ENCODE assay signal across 26 mouse cellular contexts in the genomic region with DNA sequence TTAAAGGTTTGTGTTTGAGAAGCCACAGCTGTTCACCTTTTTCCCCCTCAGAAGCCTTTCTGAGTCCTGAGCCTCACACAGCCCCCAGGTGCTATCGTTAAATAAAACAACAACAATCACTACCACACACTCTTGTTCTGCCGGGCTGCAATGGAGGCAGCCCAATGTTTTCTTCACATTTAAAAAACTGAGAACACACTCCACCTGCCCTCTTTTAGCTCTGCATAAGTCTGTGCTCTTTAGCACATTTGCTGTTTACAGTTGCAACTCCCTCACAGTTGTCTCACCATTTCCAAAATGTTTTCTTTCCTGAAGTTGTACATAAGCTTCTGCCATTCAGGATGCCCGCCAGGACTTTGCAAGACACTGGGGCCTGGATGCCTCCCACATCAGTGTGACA. TPM values are rescaled to one million over a fixed set of nuclear protein-coding genes. Genes with fewer than 3 reads are reported as not detected.
DNase-seq lines count a peak whose midpoint lies in the region; ATAC-seq lines count a peak whose summit lies in the region.
"Had no signal": no experiment of that assay in that cellular context is flagged by ENCODE, and none has a peak within 500 bp of the region (broad histone marks: within the 10 kb centered on the region; RNA-seq: fewer than 3 reads in every experiment).

No protein-coding gene starts in this region.

- peak; percentile 55; the same call in 1 of the 2 replicates for ATAC-seq in forebrain, embryonic 13.5 days
- ATAC-seq in forebrain, embryonic 11.5 days (replicated peaks; ENCODE audit: low FRiP score): no peak
- peak; percentile 44; the same call in 1 of the 2 replicates for ATAC-seq in forebrain, embryonic 15.5 days (replicated peaks)
- peak; percentile 80 for ATAC-seq in forebrain, embryonic 16.5 days
- ATAC-seq: activated CD4-positive, CD25-positive, alpha-beta regulatory T cell, adult 4 months; CD4-positive, CD25-positive, alpha-beta regulatory T cell, adult 4 months; Patski had no signal

- no peak overlapping the region for H3K4me3 ChIP-seq in forebrain, embryonic 13.5 days
- no peak overlapping the region for H3K4me3 ChIP-seq in forebrain, embryonic 11.5 days (ENCODE audit: low read depth, low read length)
- no peak overlapping the region for H3K4me3 ChIP-seq in forebrain, embryonic 15.5 days
- no peak overlapping the region for H3K4me3 ChIP-seq in forebrain, embryonic 10.5 days
- H3K4me3 ChIP-seq in forebrain, embryonic 16.5 days (replicated peaks; ENCODE audit: low read length): no peak overlapping the region
- H3K4me3 ChIP-seq: embryonic facial prominence, embryonic 13.5 days; embryonic facial prominence, embryonic 15.5 days; erythroblast, embryonic 14.5 days had no signal

- no peaks in the 10 kb centered on the region for H3K27me3 ChIP-seq in forebrain, embryonic 13.5 days
- H3K27me3 ChIP-seq in forebrain, embryonic 11.5 days (ENCODE audit: control insufficient read depth, insufficient read depth, low read length): no peaks in the 10 kb centered on the region
- H3K27me3 ChIP-seq in forebrain, embryonic 15.5 days: no peaks in the 10 kb centered on the region
- peaks cover 45% of the 10 kb centered on the region for H3K27me3 ChIP-seq in forebrain, embryonic 10.5 days (ENCODE audit: poor library complexity, severe bottlenecking)
- H3K27me3 ChIP-seq in forebrain, embryonic 16.5 days (replicated peaks; ENCODE audit: control insufficient read depth, insufficient read depth, low read length): 0 out of 2 replicates have a peak, but pooled peaks cover 3% of the 10 kb centered on the region
- H3K27me3 ChIP-seq: CH12.LX had no signal

- 31% methylated on average over 3 of the region's 3 CpGs for WGBS in forebrain, embryonic 13.5 days
- WGBS in forebrain, embryonic 11.5 days: 51% methylated on average over 3 of the region's 3 CpGs
- WGBS in forebrain, embryonic 15.5 days: 25% methylated on average over 3 of the region's 3 CpGs
- 38% methylated on average over 3 of the region's 3 CpGs for WGBS in forebrain, embryonic 10.5 days
- 31% methylated on average over 3 of the region's 3 CpGs for WGBS in forebrain, embryonic 16.5 days

- peaks cover 9% of the 10 kb centered on the region; the same call in 1 of the 2 replicates for H3K4me1 ChIP-seq in forebrain, embryonic 13.5 days
- no peaks in the 10 kb centered on the region for H3K4me1 ChIP-seq in forebrain, embryonic 11.5 days (replicated peaks; ENCODE audit: control insufficient read depth, insufficient read depth, low read length)
- H3K4me1 ChIP-seq in forebrain, embryonic 15.5 days: no peaks in the 10 kb centered on the region
- peaks cover 23% of the 10 kb centered on the region for H3K4me1 ChIP-seq in forebrain, embryonic 10.5 days
- peaks cover 2% of the 10 kb centered on the region; the same call in 1 of the 2 replicates for H3K4me1 ChIP-seq in forebrain, embryonic 16.5 days (replicated peaks; ENCODE audit: control insufficient read depth, insufficient read depth, low read length)
- H3K4me1 ChIP-seq: embryonic facial prominence, embryonic 13.5 days; embryonic facial prominence, embryonic 15.5 days had no signal

- no peaks in the 10 kb centered on the region for H3K36me3 ChIP-seq in forebrain, embryonic 13.5 days (ENCODE audit: poor library complexity, severe bottlenecking)
- no peaks in the 10 kb centered on the region for H3K36me3 ChIP-seq in forebrain, embryonic 11.5 days (ENCODE audit: control insufficient read depth, insufficient read depth, low read length)
- no peaks in the 10 kb centered on the region for H3K36me3 ChIP-seq in forebrain, embryonic 15.5 days
- no peaks in the 10 kb centered on the region for H3K36me3 ChIP-seq in forebrain, embryonic 10.5 days (replicated peaks)
- H3K36me3 ChIP-seq in forebrain, embryonic 16.5 days (ENCODE audit: control insufficient read depth, insufficient read depth): no peaks in the 10 kb centered on the region
- H3K36me3 ChIP-seq: embryonic facial prominence, embryonic 13.5 days; embryonic facial prominence, embryonic 15.5 days; G1E had no signal

- H3K27ac ChIP-seq in forebrain, embryonic 13.5 days: no peak overlapping the region
- H3K27ac ChIP-seq in forebrain, embryonic 11.5 days (ENCODE audit: low read depth, low read length): no peak overlapping the region
- no peak overlapping the region for H3K27ac ChIP-seq in forebrain, embryonic 15.5 days (replicated peaks)
- H3K27ac ChIP-seq in forebrain, embryonic 10.5 days: no peak overlapping the region
- H3K27ac ChIP-seq in forebrain, embryonic 16.5 days (ENCODE audit: low read length): no peak overlapping the region
- H3K27ac ChIP-seq: embryonic facial prominence, embryonic 13.5 days; embryonic facial prominence, embryonic 15.5 days had no signal

- no peaks in the 10 kb centered on the region for H3K9me3 ChIP-seq in forebrain, embryonic 13.5 days (replicated peaks)
- H3K9me3 ChIP-seq in forebrain, embryonic 11.5 days (ENCODE audit: control insufficient read depth, low read length): no peaks in the 10 kb centered on the region
- no peaks in the 10 kb centered on the region for H3K9me3 ChIP-seq in forebrain, embryonic 15.5 days
- no peaks in the 10 kb centered on the region for H3K9me3 ChIP-seq in forebrain, embryonic 10.5 days
- H3K9me3 ChIP-seq in forebrain, embryonic 16.5 days (ENCODE audit: control insufficient read depth, low read length): no peaks in the 10 kb centered on the region
- H3K9me3 ChIP-seq: embryonic facial prominence, embryonic 13.5 days; embryonic facial prominence, embryonic 15.5 days; G1E had no signal

- H3K9ac ChIP-seq in forebrain, embryonic 13.5 days: no peak overlapping the region
- H3K9ac ChIP-seq in forebrain, embryonic 11.5 days (ENCODE audit: low read length): no peak overlapping the region
- H3K9ac ChIP-seq in forebrain, embryonic 15.5 days (replicated peaks): no peak overlapping the region
- no peak overlapping the region for H3K9ac ChIP-seq in forebrain, embryonic 16.5 days (replicated peaks; ENCODE audit: low read depth, low read length)
- H3K9ac ChIP-seq: embryonic facial prominence, embryonic 13.5 days; embryonic facial prominence, embryonic 15.5 days had no signal

- H3K4me2 ChIP-seq in forebrain, embryonic 13.5 days: no peak overlapping the region
- H3K4me2 ChIP-seq in forebrain, embryonic 11.5 days (ENCODE audit: low read depth, low read length, severe bottlenecking): no peak overlapping the region
- no peak overlapping the region for H3K4me2 ChIP-seq in forebrain, embryonic 15.5 days (replicated peaks)
- H3K4me2 ChIP-seq in forebrain, embryonic 16.5 days (ENCODE audit: low read length): no peak overlapping the region
- H3K4me2 ChIP-seq: embryonic facial prominence, embryonic 13.5 days; embryonic facial prominence, embryonic 15.5 days had no signal

- DNase-seq in forebrain, embryonic 11.5 days (ENCODE audit: low spot score): no peak
- DNase-seq in forebrain, embryonic 10.5 days (ENCODE audit: extremely low spot score, low spot score): no peak
- DNase-seq in adipocyte (ENCODE audit: low spot score): peak; percentile 25
- no peak for DNase-seq in urinary bladder, postnatal 10 days (ENCODE audit: low spot score)
- no peak for DNase-seq in kidney, adult 18-20 months
- DNase-seq: adrenal gland, adult 2 months; adrenal gland, postnatal 10 days; adrenal gland, postnatal 25 days; B cell, adult 2 months; cerebellum, adult 11-12 months; cerebellum, adult 8-10 months; cerebellum, adult 9-11 months; cerebellum, postnatal 14 days; cerebellum, postnatal 36 days; embryo, embryonic 11 days had no signal

RNA-seq across cellular contexts. Expression of gene Arx, which starts 10.6 kb away (rescaled TPM):
- 58.0 and 63.2 TPM in 2 replicates for polyA plus RNA-seq in forebrain, embryonic 13.5 days (2015; fragmentation: Nextera tagmentation; extraction: Ambion mirVana)
- 48.4 and 51.3 TPM in 2 replicates for polyA plus RNA-seq in forebrain, embryonic 11.5 days (2014; fragmentation: Nextera tagmentation; extraction: Ambion mirVana)
- polyA plus RNA-seq in forebrain, embryonic 15.5 days (2015; fragmentation: Nextera tagmentation; extraction: Ambion mirVana): 62.6 and 62.8 TPM in 2 replicates
- 22.1 and 24.6 TPM in 2 replicates for polyA plus RNA-seq in forebrain, embryonic 10.5 days (2016; fragmentation: Nextera tagmentation; extraction: Ambion mirVana)
- polyA plus RNA-seq in forebrain, embryonic 16.5 days (2015; fragmentation: Nextera tagmentation; extraction: Ambion mirVana): 41.3 and 42.8 TPM in 2 replicates
- polyA plus RNA-seq: activated CD4-positive, CD25-positive, alpha-beta regulatory T cell, adult 4 months; CD4-positive, CD25-positive, alpha-beta regulatory T cell, adult 4 months; erythroblast, embryonic 14.5 days had no signal
